Mouse (Mus musculus) Patski (cell line): ENCODE measurements around the gene Olfr1231. TPM values are rescaled to one million over a fixed set of nuclear protein-coding genes. Genes with fewer than 3 reads are reported as not detected.

Experiments
- ATAC-seq: fragments of 100-300 bp; one replicate; pipeline ENCODE4 v1.8.0; 2021
- CTCF ChIA-PET: fragments of 350-600 bp; sonication (Branson Sonifier 250); formaldehyde crosslinking; loops from one replicate; lab custom pipeline; 2022; ENCODE audit warnings: inconsistent platforms; lab: Charles Lee
- POLR2A ChIA-PET: fragments of 350-600 bp; sonication (Branson Sonifier 250); formaldehyde crosslinking; loops from one replicate; lab custom pipeline; 2022; ENCODE audit warnings: antibody characterized with exemption, inconsistent platforms; lab: Charles Lee
- DNase-seq: peaks from one replicate; pipeline ENCODE4 v3.0.0-alpha.2; 2011; ENCODE audit warnings: low read depth, low spot score
- H3K27me3 ChIP-seq: fragments of 371-371 bp; one replicate; pipeline ENCODE4 v1.5.1; 2021
- CTCF ChIP-seq: fragments of 100-300 bp; IDR thresholded peaks from one replicate; pipeline ENCODE4 v1.5.1; 2021
- in situ Hi-C: fragments of 300-500 bp; cut with MboI; formaldehyde crosslinking; loops from 3 replicates; pipeline ENCODE4 v1.11.1; 2018; ENCODE audit warnings: low pct_unique_long_range_greater_than_20kb, mixed read lengths
- polyA plus RNA-seq: library from polyadenylated mRNA; unstranded; gene quantifications from one replicate; pipeline ENCODE4 v1.2.3, GENCODE M21; 2021

Olfr1231 gene
- not detected for polyA plus RNA-seq

- no peak for DNase-seq
- in situ Hi-C loops: no loop called here
- no peaks in the 10 kb centered on the region for H3K27me3 ChIP-seq
- ChIA-PET POLR2A (no interaction called here), CTCF (interaction anchor here (1.1 kb wide), 1 partner anchor 19 kb away, joined by 3 read pairs; no protein-coding TSS in a partner anchor)
- TF ChIP-seq CTCF: no peak
- ATAC-seq: no peak
These were observed at the start of gene Olfr1231 for GRCm38 (mm10) chr2:89306974-89307373. Gene Olfr1231 (minus strand): TSS chr2:89307074.

- in situ Hi-C loops: no loop called here
- peaks cover 6% of the 10 kb centered on the region for H3K27me3 ChIP-seq
- ATAC-seq: no peak
These were observed 35.4 kb upstream of the Olfr1231 start, which contains the start of gene Olfr1233 for GRCm38 (mm10) chr2:89342298-89342697. Gene Olfr1233 (minus strand): TSS chr2:89342398.

GRCm38 (mm10) chr2:89329575-89329974, 22.7 kb upstream of the Olfr1231 start, which contains the start of gene Olfr1232:
Gene Olfr1232 (minus strand): TSS chr2:89329675.
- CTCF ChIA-PET: no interaction called here
- in situ Hi-C loops: no loop called here
- DNase-seq (no peak), ATAC-seq (no peak)
- no peaks in the 10 kb centered on the region for H3K27me3 ChIP-seq
- TF ChIP-seq CTCF: no peak
- POLR2A ChIA-PET: no interaction called here

More at GRCm38 (mm10) chr2:89342298-89342697, 35.4 kb upstream of the Olfr1231 start, which contains the start of gene Olfr1233:
- TF ChIP-seq CTCF: no peak
- ChIA-PET POLR2A (no interaction called here), CTCF (no interaction called here)
- DNase-seq: no peak

GRCm38 (mm10) chr2:89297168-89297567, 9.7 kb downstream of the Olfr1231 start, which contains the start of gene Olfr1230:
Gene Olfr1230 (minus strand): TSS chr2:89297268.
- no peak for TF ChIP-seq CTCF
- in situ Hi-C loops: no loop called here
- POLR2A ChIA-PET: no interaction called here
- no peak for DNase-seq
- no peak for ATAC-seq
- no peaks in the 10 kb centered on the region for H3K27me3 ChIP-seq
- CTCF ChIA-PET: interaction anchor here (0.9 kb wide), 1 partner anchor 16 kb away, joined by 4 read pairs; no protein-coding TSS in a partner anchor

- POLR2A ChIA-PET: no interaction called here
- DNase-seq (no peak), ATAC-seq (no peak)
- in situ Hi-C loops: no loop called here
- H3K27me3 ChIP-seq: no peaks in the 10 kb centered on the region
- CTCF ChIA-PET: no interaction called here
- TF ChIP-seq CTCF: no peak
These were observed 19.0 kb downstream of the Olfr1231 start, which contains the start of gene Olfr1229 for GRCm38 (mm10) chr2:89287914-89288313. Gene Olfr1229 (minus strand): TSS chr2:89288014.

- in situ Hi-C loops: no loop called here
- ChIA-PET POLR2A (no interaction called here), CTCF (no interaction called here)
- no peak for DNase-seq
- TF ChIP-seq CTCF: no peak
- no peaks in the 10 kb centered on the region for H3K27me3 ChIP-seq
- ATAC-seq: no peak
These were observed 52.9 kb downstream of the Olfr1231 start, which contains the start of gene Olfr1228 for GRCm38 (mm10) chr2:89253962-89254361. Gene Olfr1228 (minus strand): TSS chr2:89254062.

Other genes starting within 250 kb of the Olfr1231 start
- gene Olfr1218, start 245.9 kb downstream of the Olfr1231 start, polyA plus RNA-seq: not detected
- gene Olfr1219, start 223.6 kb downstream of the Olfr1231 start, polyA plus RNA-seq: not detected
- not detected for gene Olfr1220, start 200.2 kb downstream of the Olfr1231 start, polyA plus RNA-seq
- not detected for gene Olfr1221, start 189.8 kb downstream of the Olfr1231 start, polyA plus RNA-seq
- gene Olfr1222, start 174.0 kb downstream of the Olfr1231 start, polyA plus RNA-seq: not detected
- gene Olfr1223, start 155.5 kb downstream of the Olfr1231 start, polyA plus RNA-seq: not detected
- gene Olfr1224-ps1, start 143.0 kb downstream of the Olfr1231 start, polyA plus RNA-seq: not detected
- not detected for gene Olfr1225, start 132.4 kb downstream of the Olfr1231 start, polyA plus RNA-seq
- not detected for gene Olfr1226, start 107.0 kb downstream of the Olfr1231 start, polyA plus RNA-seq
- not detected for gene Olfr1228, start 53.0 kb downstream of the Olfr1231 start, polyA plus RNA-seq
- not detected for gene Olfr1229, start 19.1 kb downstream of the Olfr1231 start, polyA plus RNA-seq
- not detected for gene Olfr1230, start 9.8 kb downstream of the Olfr1231 start, polyA plus RNA-seq
- not detected for gene Olfr1232, start 22.6 kb upstream of the Olfr1231 start, polyA plus RNA-seq
- gene Olfr1233, start 35.3 kb upstream of the Olfr1231 start, polyA plus RNA-seq: not detected
- gene Olfr1234, start 57.8 kb upstream of the Olfr1231 start, polyA plus RNA-seq: not detected
- gene Olfr1238, start 102.6 kb upstream of the Olfr1231 start, polyA plus RNA-seq: not detected
- not detected for gene Olfr1239, start 113.3 kb upstream of the Olfr1231 start, polyA plus RNA-seq
- not detected for gene Olfr1240, start 135.9 kb upstream of the Olfr1231 start, polyA plus RNA-seq
- not detected for gene Olfr1241, start 180.1 kb upstream of the Olfr1231 start, polyA plus RNA-seq
- gene Olfr1242, start 191.3 kb upstream of the Olfr1231 start, polyA plus RNA-seq: not detected
- not detected for gene Olfr1243, start 224.4 kb upstream of the Olfr1231 start, polyA plus RNA-seq